Mouse (Mus musculus): ENCODE measurements at regions not wholly inside any gene's neighbourhood (a gene's known extent, or its start where the extent isn't known, plus 50 kb on each side); places are given as distances from the start of the nearest gene placed in this dataset.
"Not testable (repeated sequence)": the region's sequence is repeated elsewhere in the genome, so short reads cannot be mapped to it uniquely, and the experiment has no call there.

DNA sequence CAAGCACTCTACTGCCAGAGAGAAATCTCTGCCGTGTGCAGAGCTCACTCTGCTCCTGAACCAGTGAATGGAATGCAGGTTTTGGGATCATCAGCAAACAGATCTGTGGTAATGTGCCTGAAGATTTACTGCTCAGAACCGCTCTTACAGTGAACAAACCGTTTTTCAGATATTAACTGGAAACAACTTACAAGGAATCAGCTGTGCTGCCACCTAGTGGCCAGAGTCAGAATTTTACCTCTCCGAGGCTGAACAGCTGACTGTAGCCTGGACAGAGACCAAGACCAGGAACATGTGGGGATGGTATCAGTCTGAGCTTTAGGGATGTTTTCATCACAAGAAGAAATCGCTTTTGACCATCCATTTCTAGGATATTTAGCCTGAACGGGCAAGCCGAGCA, 65.3 kb downstream of the Gm15023 start:
- H3K4me1 ChIP-seq; ATAC-seq (ENCODE audit: low FRiP score, low read depth); H3K9me3 ChIP-seq; H3K27ac ChIP-seq; H3K4me3 ChIP-seq; H3K4me2 ChIP-seq (replicated peaks); H3K36me3 ChIP-seq; H3K27me3 ChIP-seq; H3K9ac ChIP-seq: not testable (repeated sequence)
- WGBS = 28% methylated on average over 7 of the region's 7 CpGs

DNA sequence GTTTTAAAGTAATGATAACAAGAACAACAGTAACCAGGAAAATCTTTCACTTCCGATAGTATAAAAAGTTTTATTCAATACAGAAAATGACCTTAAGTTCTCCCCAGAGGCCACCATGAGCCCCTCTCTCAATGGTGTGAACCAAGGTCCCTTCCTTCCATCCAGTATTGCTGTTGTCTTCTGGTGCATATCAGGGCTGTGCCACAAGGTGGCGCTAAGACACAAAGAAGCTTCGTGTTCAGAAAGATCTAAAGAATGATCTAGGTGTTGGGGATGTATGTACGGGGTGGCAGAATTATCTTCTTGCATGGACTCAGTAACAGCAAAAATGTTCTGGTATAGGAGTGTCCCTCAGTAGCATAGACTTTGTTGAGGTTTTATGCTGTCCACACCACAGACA, 66.6 kb downstream of the Gm15023 start:
- WGBS = 19% methylated on average over 4 of the region's 4 CpGs
- H3K4me1 ChIP-seq; H3K27ac ChIP-seq; H3K36me3 ChIP-seq; H3K9me3 ChIP-seq; H3K4me2 ChIP-seq (replicated peaks); H3K4me3 ChIP-seq; H3K9ac ChIP-seq; ATAC-seq (ENCODE audit: low FRiP score, low read depth); H3K27me3 ChIP-seq: not testable (repeated sequence)

DNA sequence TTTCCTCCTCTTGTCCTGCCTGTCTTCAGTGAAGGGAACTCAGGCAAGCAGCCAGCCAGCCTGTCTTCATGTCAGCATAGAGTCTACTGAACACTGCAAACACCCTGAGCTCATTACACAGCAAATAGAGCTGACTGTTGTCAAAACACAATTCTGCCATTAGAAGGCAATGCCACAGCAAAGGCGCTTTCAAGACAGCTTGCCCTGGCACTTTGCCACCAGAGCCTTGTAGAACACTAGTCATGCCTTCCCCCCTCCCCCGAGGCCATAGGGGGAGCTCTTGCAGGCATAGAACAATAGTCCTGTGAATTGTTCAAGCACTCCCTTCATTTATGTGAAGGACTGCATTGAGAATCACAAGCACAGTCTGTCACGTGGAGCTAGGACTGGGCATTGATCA, 75.8 kb downstream of the Gm15023 start:
- Histone ChIP-seq H3K4me1 (no peaks in the 10 kb centered on the region), H3K4me2 (replicated peaks) (no peak overlapping the region), H3K4me3 (no peak overlapping the region), H3K36me3 (no peaks in the 10 kb centered on the region), H3K9ac (no peak overlapping the region), H3K9me3 (no peaks in the 10 kb centered on the region), H3K27me3 (peaks cover 7% of the 10 kb centered on the region; the same call in 1 of the 2 replicates), H3K27ac (no peak overlapping the region)
- ATAC-seq (ENCODE audit: low FRiP score, low read depth) = no peak
- 79% methylated on average over 3 of the region's 3 CpGs for WGBS

DNA sequence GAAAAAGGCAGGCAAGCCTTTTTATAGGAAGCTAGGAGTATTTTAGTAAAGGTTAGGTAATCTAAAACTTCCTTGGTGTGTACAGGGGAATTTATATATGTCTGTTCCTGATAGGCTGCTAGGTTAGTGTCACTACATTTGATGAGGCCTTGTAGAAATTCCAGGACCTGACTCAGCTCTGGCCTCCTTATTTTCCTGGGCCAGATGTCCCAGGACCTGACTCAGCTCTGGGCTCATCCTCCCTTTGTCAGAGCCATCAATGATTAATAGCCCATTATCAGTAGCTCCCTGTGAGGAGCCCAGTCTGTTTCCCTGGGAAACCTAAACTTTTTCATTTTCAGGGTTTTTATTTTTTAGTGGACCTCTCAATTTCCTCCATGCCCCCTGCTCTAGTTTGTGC, 79.3 kb downstream of the Gm15023 start:
- Histone ChIP-seq H3K9ac (no peak overlapping the region), H3K27ac (no peak overlapping the region), H3K4me1 (no peaks in the 10 kb centered on the region), H3K9me3 (no peaks in the 10 kb centered on the region), H3K27me3 (peaks cover 15% of the 10 kb centered on the region; the same call in 1 of the 2 replicates), H3K36me3 (no peaks in the 10 kb centered on the region), H3K4me2 (replicated peaks) (no peak overlapping the region), H3K4me3 (no peak overlapping the region)
- no peak for ATAC-seq (ENCODE audit: low FRiP score, low read depth)

DNA sequence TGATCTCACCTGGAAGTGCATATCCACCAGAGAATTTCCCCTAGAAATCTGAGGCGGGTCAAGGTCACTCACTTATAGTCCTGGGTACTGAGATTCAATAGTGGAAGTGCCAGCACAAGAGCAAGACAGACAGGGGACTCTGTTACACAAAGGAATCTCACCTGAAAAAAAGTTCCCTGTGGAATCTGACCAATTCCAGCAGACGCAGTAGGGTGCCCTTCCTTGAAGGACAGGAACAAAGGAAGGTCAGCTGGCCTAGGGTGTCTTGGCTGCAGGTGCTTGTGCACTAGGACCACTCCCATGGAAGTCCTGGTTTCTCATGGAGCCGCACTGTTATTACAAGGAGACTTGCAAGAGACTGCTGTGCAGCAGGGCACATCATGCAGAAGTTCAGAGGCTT, 81.2 kb downstream of the Gm15023 start:
- Histone ChIP-seq H3K27ac (no peak overlapping the region), H3K36me3 (no peaks in the 10 kb centered on the region), H3K4me3 (no peak overlapping the region), H3K4me2 (replicated peaks) (no peak overlapping the region), H3K4me1 (no peaks in the 10 kb centered on the region), H3K9me3 (no peaks in the 10 kb centered on the region), H3K9ac (no peak overlapping the region), H3K27me3 (peaks cover 15% of the 10 kb centered on the region; the same call in 1 of the 2 replicates)
- 58% methylated on average over 3 of the region's 3 CpGs for WGBS
- no peak for ATAC-seq (ENCODE audit: low FRiP score, low read depth)

DNA sequence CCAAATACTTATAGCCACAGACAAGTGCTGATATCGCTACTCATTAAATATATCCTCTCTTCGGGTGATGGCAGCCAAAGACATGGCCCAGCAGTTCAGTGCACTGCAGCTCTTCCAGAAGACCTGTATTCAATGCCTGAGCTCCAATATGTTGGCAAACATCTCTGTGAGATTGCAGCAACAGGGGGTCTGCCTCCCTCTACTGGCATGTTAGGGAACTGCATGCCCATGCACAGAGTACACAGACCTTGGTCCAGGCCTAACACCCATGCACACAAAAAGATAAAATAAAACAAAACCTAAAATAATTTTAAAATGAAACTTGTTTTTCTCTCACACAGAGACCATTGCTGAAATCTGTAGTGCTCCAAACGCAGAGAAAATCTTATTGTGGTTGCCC, 82.1 kb upstream of the Zmat1 start:
- not testable (repeated sequence) for H3K27ac ChIP-seq; H3K27me3 ChIP-seq; H3K4me3 ChIP-seq; H3K4me2 ChIP-seq (replicated peaks); H3K9me3 ChIP-seq; H3K36me3 ChIP-seq; H3K9ac ChIP-seq; H3K4me1 ChIP-seq
- 24% methylated on average over 3 of the region's 3 CpGs for WGBS
- peak; percentile 59 for ATAC-seq (ENCODE audit: low FRiP score, low read depth)

DNA sequence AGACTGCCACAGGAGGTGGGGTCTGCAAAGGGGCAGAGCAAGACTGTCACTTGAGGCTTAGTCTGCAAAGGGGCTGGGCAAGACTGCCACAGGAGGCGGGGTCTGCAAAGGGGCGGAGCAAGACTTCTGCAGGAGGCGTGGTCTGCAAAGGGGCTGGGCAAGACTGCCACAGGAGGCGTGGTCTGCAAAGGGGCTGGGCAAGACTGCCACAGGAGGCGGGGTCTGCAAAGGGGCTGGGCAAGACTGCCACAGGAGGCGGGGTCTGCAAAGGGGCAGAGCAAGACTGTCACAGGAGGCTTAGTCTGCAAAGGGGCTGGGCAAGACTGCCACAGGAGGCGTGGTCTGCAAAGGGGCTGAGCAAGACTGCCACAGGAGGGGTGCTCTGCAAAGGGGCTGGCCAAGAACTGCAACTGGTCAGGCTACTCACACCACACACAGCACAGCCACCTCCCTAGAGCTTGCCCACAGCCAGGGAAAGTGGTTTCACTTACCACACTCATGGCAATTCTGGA, 78.1 kb upstream of the Zmat1 start:
- not testable (repeated sequence) for H3K36me3 ChIP-seq; H3K4me1 ChIP-seq; H3K9me3 ChIP-seq; H3K9ac ChIP-seq; H3K4me2 ChIP-seq (replicated peaks); ATAC-seq (ENCODE audit: low FRiP score, low read depth); H3K27ac ChIP-seq; H3K4me3 ChIP-seq
- peaks cover 20% of the 10 kb centered on the region; the same call in 1 of the 2 replicates for H3K27me3 ChIP-seq
- WGBS = 31% methylated on average over 7 of the region's 7 CpGs

DNA sequence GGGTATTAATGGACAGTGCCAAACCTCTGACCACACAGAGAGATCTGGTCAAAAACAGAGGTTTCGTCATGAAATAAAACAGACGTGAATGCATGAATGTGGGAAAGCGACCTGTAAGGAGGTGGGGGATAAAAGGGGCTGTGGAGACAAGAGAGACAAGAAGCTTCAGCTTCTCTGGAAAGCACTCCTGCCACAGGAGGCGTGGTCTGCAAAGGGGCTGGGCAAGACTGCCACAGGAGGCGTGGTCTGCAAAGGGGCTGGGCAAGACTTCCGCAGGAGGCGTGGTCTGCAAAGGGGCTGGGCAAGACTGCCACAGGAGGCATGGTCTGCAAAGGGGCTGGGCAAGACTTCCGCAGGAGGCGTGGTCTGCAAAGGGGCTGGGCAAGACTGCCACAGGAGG, 77.6 kb upstream of the Zmat1 start:
- 25% methylated on average over 6 of the region's 9 CpGs for WGBS
- H3K4me2 ChIP-seq (replicated peaks); H3K27ac ChIP-seq; H3K9me3 ChIP-seq; H3K36me3 ChIP-seq; H3K9ac ChIP-seq; ATAC-seq (ENCODE audit: low FRiP score, low read depth); H3K4me1 ChIP-seq; H3K4me3 ChIP-seq: not testable (repeated sequence)
- peaks cover 21% of the 10 kb centered on the region; the same call in 1 of the 2 replicates for H3K27me3 ChIP-seq

DNA sequence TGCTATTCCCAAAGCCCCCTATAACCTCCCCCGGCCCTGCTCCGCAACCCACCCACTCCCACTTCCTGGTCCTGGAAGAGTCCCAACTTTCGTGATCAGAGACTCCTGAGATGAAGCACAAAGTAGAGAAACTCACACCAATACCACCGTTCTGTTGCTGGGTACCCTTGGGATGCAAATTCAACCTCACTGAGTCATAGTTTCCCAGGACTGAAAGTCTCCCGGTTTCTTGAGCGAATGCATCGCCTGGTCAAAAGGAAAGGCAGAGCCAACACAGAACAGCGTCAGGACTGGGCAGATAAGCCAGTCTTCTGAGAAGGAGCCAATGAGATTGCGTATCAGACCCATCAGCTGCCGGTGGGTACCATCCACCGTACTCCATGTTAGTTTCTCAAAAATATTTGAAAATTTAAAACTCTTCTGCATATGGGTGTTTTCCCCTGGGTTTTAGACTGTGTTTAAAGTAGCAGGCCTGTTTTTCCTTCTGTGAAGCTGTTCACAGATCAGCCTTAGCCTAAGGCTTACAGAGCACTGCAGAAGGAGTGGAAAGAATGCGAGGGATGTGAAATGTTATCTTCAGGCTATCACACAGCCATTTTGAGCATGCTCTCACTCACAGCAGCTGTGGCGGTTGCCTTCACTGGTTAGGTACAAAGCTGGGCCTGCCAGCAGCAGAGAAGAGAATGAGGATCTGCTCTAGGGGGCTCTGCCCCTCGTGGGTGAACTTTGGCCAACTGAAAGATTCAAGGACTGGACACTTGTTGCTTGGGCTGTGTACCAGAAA, 77.0 kb upstream of the Zmat1 start:
- not testable (repeated sequence) for ATAC-seq (ENCODE audit: low FRiP score, low read depth); H3K4me2 ChIP-seq (replicated peaks); H3K9me3 ChIP-seq; H3K4me3 ChIP-seq; H3K27ac ChIP-seq; H3K4me1 ChIP-seq; H3K36me3 ChIP-seq; H3K9ac ChIP-seq
- WGBS = 79% methylated on average over 14 of the region's 14 CpGs
- peaks cover 21% of the 10 kb centered on the region; the same call in 1 of the 2 replicates for H3K27me3 ChIP-seq

DNA sequence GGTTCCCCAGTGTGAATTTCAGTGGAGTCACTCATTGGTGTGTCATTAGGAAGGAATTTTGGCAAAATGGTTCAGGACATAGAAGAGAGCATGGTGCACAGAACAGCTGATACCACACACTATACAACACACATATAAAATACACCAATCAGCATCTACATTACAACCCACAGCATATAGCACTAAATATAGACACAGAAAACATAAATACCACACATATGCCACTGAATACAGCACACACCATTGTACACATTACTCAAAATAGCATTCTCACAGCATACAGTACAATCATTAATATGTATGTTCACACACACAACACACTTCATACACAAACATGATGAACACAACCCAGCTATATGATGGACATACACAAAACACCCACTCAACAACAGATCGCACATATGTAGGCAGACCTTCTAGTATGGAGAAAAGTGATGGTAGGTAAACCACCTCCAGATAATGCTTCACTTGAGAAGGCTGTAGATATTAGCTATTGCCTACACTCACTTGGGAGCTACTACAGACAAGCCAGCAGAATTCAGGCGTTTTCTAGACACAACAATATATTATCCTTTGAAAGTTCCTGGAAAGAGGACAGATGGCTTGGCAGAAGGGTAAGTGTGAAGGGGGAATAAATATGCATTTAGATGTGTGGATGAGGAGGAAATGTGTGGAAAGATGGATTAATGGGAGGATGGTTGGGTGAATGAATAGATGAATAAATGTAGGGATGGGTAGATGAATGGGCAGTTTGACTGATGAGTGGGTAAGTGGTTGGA, 71.6 kb upstream of the Zmat1 start:
- ATAC-seq (ENCODE audit: low FRiP score, low read depth) = no peak
- WGBS = 72% methylated on average over 2 of the region's 2 CpGs
- Histone ChIP-seq H3K4me1 (no peaks in the 10 kb centered on the region), H3K4me3 (no peak overlapping the region), H3K9ac (no peak overlapping the region), H3K9me3 (no peaks in the 10 kb centered on the region), H3K36me3 (no peaks in the 10 kb centered on the region), H3K27me3 (peaks cover 32% of the 10 kb centered on the region; the same call in 1 of the 2 replicates), H3K4me2 (replicated peaks) (no peak overlapping the region), H3K27ac (no peak overlapping the region)

DNA sequence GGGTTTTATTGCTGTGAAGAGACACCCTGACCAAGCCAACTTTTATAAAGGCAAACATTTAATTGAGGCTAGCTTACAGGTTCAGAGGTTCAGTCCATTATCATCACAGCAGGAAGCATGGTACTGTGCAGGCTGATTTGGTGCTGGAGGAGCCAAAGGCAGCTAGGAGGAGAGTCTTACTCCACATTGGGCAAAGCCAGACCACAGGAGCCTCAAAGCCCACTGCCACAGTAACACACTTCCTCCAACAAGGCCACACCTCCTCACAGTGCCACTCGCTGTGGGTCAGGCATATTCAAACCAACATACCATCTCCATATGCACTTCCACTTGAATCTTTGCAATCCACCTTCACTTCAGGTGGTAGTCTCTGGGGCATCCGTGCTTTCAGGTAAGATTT, 70.4 kb upstream of the Zmat1 start:
- no peaks in the 10 kb centered on the region for H3K4me1 ChIP-seq
- no peak overlapping the region for H3K9ac ChIP-seq
- H3K36me3 ChIP-seq = no peaks in the 10 kb centered on the region
- 69% methylated on average over 2 of the region's 2 CpGs for WGBS
- H3K27me3 ChIP-seq = peaks cover 32% of the 10 kb centered on the region; the same call in 1 of the 2 replicates
- no peaks in the 10 kb centered on the region for H3K9me3 ChIP-seq
- no peak overlapping the region for H3K4me3 ChIP-seq
- H3K27ac ChIP-seq = no peak overlapping the region
- no peak overlapping the region for H3K4me2 ChIP-seq (replicated peaks)
- no peak for ATAC-seq (ENCODE audit: low FRiP score, low read depth)

DNA sequence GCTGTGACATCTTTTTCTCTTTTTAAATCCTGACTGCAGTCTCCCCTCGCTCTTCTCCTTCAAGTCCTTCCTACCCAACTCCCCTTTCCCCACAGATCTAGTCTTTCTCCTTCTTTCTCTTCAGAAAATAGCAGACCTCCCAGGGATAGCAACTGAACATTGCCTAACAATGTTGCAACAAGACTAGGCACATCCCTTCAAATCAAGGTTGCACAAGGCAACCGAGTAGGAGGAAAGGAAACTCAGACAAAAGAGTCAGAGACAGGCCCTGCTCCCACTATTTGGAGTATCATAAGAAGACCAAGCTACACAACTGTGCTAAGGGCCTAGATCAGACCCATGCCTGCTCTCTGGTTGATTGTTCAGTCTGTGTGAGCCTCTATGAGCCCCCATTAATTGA, 66.9 kb upstream of the Zmat1 start:
- Histone ChIP-seq H3K4me3 (no peak overlapping the region), H3K9ac (no peak overlapping the region), H3K36me3 (no peaks in the 10 kb centered on the region), H3K4me2 (replicated peaks) (no peak overlapping the region), H3K4me1 (no peaks in the 10 kb centered on the region), H3K27ac (no peak overlapping the region), H3K9me3 (no peaks in the 10 kb centered on the region), H3K27me3 (peaks cover 20% of the 10 kb centered on the region; the same call in 1 of the 2 replicates)
- no peak for ATAC-seq (ENCODE audit: low FRiP score, low read depth)
- WGBS = 76% methylated on average over 2 of the region's 2 CpGs

Measured in limb, embryonic 13.5 days (tissue).